Mouse (Mus musculus): ENCODE data around the gene Dscam. TPM values are rescaled to one million over a fixed set of nuclear protein-coding genes. Genes with fewer than 3 reads are reported as not detected.
"Not testable (repeated sequence)": the region's sequence is repeated elsewhere in the genome, so short reads cannot be mapped to it uniquely, and the experiment has no call there.

The Dscam gene
- polyA plus RNA-seq, 1 experiment: not detected

DNA sequence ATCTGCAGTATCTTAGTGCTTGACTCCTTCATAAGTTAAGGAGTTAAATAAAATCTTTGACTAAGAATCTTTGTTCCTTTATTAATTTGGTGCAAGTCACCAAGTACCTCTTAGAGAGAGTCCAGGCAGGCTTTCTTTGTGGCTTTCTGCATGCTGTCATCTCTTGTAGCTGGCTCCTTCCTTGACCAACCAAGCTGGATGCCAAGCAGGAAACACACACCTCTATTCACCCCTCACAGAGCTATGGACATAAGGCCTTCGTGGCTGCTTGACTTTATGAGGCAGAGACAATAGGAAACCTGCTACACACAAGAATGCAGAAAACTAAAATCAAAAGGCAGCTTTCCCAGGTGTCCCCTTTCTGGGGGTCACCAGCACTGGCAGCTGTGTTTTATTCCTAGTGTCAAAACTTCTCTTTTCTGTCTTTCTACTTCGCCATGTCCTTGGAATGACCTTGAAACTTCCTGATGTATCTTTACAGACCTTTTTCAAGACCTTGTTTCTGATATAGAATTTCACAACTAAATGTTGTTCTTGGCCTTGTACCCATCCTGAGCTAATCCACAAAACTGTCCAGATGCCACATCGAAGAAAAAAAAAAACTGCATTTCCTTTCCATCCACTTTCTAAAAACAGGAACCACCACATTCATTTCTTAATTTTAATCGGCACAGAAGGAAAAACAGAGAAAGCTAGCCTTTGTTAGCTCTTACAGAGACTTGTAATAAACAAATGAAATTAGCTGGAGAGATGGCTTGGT lies 260.0 kb downstream of the Dscam start:
- Histone ChIP-seq H3K4me1 (ENCODE audit: control insufficient read depth, insufficient read depth, insufficient read length, low read length) (no peaks in the 10 kb centered on the region), H3K27ac (replicated peaks; ENCODE audit: low read depth, low read length) (no peak overlapping the region), H3K4me3 (ENCODE audit: insufficient read depth, low read depth, low read length) (no peak overlapping the region)

DNA sequence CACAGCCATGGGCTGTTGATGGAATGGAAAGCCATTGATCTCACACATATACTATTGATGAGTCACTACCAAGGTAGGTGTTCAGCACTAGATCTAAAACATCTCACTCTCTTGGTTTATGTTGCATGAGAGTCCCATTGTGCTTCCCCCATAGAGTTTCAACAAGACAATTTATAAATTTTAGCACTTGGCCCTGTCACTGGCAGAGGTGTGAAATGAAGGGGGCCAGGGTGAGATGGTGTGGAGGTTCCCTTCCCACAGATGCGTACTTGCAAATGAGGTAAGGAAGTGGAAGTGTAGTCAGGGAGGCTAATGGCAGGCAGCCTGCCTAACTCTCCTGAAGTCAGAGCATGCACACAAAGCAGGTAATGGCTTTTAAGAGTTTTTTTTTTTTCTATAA lies 262.7 kb downstream of the Dscam start:
- no peak overlapping the region for H3K4me3 ChIP-seq (ENCODE audit: insufficient read depth, low read depth, low read length)
- H3K27ac ChIP-seq (replicated peaks; ENCODE audit: low read depth, low read length): no peak overlapping the region
- H3K4me1 ChIP-seq (ENCODE audit: control insufficient read depth, insufficient read depth, insufficient read length, low read length): no peaks in the 10 kb centered on the region

DNA sequence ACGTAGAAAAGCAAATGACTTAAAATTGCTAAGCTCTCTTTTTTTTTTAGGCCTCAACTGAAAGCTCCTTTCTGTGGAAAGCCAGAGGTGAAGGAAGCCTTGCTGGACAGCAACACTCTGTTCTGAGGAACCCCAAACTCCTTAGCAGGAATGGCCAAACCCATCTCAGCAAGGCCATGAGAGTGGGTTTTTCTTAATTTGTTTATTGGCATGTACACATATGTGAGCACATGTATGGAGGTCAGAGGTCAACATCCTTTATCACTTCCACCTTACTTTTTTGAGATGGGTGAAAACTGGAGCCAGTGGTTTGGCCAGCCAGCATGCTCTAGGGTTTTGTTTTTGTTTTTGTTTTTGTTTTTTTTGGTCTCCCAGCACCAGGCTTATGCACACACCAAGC lies 263.5 kb downstream of the Dscam start:
- Histone ChIP-seq H3K4me3 (ENCODE audit: insufficient read depth, low read depth, low read length) (no peak overlapping the region), H3K4me1 (ENCODE audit: control insufficient read depth, insufficient read depth, insufficient read length, low read length) (no peaks in the 10 kb centered on the region), H3K27ac (replicated peaks; ENCODE audit: low read depth, low read length) (no peak overlapping the region)

DNA sequence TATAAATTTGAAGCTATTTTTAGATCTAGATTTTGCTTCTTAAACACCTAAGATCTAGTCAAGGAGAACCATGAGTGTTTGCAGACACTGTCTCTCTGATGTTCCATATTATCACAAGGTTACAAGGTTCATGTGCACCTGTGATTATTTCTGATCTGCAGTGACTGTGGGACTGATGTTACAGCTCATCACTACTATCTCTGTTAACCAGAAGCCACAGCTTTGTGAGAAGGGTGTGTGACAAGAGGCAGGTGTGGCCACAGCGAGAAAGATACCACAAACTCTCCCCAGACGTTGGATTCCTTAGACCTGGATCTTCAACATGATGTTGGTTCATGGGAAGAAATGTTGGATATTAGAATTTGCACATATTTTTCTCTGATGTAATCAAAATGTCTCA lies 263.9 kb downstream of the Dscam start:
- no peak overlapping the region for H3K27ac ChIP-seq (replicated peaks; ENCODE audit: low read depth, low read length)
- H3K4me3 ChIP-seq (ENCODE audit: insufficient read depth, low read depth, low read length): no peak overlapping the region
- H3K4me1 ChIP-seq (ENCODE audit: control insufficient read depth, insufficient read depth, insufficient read length, low read length): no peaks in the 10 kb centered on the region

DNA sequence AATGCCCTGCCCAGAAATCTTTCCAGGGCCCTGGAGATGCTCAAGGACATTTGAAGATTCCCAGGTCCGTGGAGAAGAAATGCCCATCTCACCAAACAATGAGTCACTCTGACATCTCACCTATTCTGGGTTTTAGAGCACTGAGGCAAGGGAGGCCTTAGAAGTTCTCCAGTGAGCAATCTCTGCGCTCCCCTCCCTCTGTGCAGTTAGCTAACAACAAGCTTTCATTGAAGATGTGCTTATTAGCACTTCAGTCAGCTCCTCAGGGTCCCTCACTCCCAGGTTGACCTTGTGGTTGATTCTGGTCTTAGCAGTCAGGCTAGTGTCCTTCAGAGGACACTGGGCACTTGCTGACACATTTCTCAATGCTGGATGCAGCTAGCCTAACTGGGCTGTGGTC lies 265.8 kb downstream of the Dscam start:
- H3K4me3 ChIP-seq (ENCODE audit: insufficient read depth, low read depth, low read length): no peak overlapping the region
- H3K27ac ChIP-seq (replicated peaks; ENCODE audit: low read depth, low read length): no peak overlapping the region
- H3K4me1 ChIP-seq (ENCODE audit: control insufficient read depth, insufficient read depth, insufficient read length, low read length): no peaks in the 10 kb centered on the region

DNA sequence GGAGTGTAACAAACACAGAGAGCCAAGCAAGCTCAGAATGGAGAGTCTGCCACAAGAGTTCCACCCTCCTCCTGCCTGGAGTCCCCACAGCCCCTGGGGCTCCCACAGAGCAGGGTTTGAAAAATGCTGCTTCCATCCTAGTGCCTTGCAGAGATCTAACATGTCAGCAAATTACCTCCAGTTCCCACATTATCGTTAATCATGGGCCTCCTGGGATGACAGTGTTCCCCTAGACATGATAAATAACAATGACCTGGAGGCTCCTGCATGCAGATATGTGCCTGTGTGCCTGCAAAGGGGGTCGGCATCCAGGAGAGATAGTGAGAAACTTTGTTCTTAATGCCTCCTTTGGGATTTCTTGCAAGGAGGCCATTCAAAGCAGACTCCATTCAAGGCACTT lies 266.2 kb downstream of the Dscam start:
- no peak overlapping the region for H3K27ac ChIP-seq (replicated peaks; ENCODE audit: low read depth, low read length)

DNA sequence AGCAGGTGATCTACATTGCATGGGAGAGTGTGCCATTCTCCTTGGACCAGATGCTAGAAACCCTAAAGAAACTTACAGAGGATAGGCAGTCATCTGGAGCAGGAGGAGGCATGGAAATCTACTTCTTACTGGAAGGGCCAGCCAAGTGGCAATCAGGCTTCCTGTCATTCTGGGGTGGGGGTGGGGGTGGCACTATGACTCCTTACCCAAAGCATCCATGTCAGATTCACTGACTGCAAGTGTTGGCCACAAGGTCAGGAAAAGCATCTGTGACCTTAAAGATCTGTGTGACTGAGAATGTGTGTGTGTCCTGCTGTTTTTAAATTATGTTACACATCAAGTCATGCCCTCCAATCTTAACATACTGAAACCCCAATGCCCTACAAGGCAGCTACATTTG lies 268.0 kb downstream of the Dscam start:
- Histone ChIP-seq H3K4me1 (ENCODE audit: control insufficient read depth, insufficient read depth, insufficient read length, low read length) (no peaks in the 10 kb centered on the region), H3K4me3 (ENCODE audit: insufficient read depth, low read depth, low read length) (no peak overlapping the region), H3K27ac (replicated peaks; ENCODE audit: low read depth, low read length) (no peak overlapping the region)

More for the DNA sequence above, 266.2 kb downstream of the Dscam start:
- no peaks in the 10 kb centered on the region for H3K4me1 ChIP-seq (ENCODE audit: control insufficient read depth, insufficient read depth, insufficient read length, low read length)
- H3K4me3 ChIP-seq (ENCODE audit: insufficient read depth, low read depth, low read length): no peak overlapping the region

DNA sequence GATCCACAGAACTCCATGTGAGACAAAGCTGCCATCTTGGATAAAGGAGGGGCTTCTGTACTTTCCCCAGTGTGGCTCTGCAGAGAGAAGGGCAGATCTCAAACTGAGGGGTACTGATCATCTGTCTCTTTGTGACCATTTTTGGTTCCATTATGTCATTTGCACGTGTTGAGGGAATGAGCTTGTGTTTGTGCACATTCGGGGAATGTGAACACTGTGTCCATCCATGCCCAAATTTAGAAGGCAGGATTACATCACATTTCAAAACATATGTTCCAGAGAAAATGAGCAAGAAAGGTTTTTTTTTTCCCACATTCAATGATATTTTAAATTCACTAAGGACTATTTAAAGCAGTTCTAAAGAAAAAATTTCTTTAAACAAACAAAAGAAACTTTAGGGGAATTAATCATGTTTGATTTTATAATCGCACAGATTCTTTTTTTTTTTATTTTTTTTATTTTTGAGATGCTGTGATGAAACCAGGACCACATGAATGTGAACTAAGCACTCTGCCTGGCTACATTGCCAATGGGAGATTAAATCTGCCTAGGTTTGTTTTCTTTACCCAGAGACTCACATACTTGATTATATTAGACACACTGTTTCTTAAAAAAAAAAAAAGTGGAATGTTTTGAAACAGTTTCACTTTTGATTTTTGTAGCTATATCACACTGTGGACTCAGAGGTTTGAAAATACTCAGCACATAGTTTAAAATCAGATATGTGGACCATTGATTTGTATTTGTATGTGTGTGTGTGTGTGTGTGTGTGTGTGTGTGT lies 269.1 kb downstream of the Dscam start:
- Histone ChIP-seq H3K4me1 (ENCODE audit: control insufficient read depth, insufficient read depth, insufficient read length, low read length) (no peaks in the 10 kb centered on the region), H3K4me3 (ENCODE audit: insufficient read depth, low read depth, low read length) (no peak overlapping the region), H3K27ac (replicated peaks; ENCODE audit: low read depth, low read length) (no peak overlapping the region)

DNA sequence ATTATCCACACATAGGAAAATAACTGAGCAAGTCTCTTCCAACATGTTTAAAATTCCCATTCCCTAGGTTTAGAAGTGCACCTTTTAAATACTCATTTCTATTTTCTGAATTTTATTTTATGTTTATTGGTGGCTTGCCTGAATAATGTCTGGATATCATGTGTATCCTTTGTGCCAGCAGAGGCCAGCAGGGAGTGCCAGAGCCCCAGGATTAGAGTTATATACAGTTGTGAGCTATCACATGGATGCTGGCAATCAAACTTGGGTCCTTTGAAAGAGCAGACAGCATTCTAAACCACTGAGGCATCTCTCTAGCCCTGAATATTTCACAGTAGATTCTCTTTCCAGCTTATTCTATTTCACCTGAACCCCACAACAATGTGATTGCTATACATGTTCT lies 271.2 kb downstream of the Dscam start:
- Histone ChIP-seq H3K4me1 (ENCODE audit: control insufficient read depth, insufficient read depth, insufficient read length, low read length) (no peaks in the 10 kb centered on the region), H3K4me3 (ENCODE audit: insufficient read depth, low read depth, low read length) (no peak overlapping the region), H3K27ac (replicated peaks; ENCODE audit: low read depth, low read length) (no peak overlapping the region)

DNA sequence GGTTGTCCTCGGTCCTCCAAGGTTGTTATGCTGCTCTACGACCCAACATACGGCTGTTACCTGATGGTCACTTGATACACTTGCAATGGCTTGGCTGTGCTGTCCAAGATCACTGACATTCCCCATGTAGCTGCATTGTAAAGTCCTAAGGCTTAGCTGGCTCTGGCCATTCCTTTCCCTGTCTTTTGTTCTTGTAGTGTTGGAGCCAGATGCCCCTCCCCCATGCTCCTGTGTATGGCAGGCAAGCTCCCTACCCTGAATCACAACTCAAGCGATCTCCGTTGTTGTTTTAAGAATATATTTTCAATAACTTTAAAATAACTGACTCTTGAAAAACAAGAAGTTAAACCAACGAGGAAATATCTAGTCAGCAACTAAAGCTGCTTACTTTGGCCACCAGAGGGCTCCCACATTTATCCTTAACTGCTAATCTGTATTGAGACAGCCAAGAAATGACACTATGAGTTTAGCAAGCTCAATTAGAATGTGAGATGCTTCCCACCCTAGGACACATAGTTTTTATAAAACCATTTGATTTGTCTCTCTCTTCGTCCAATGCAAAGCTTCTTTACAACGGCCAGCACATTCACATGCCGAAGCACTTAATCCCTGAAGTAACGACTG lies 273.9 kb downstream of the Dscam start:
- no peaks in the 10 kb centered on the region for H3K4me1 ChIP-seq (ENCODE audit: control insufficient read depth, insufficient read depth, insufficient read length, low read length)
- H3K27ac ChIP-seq (replicated peaks; ENCODE audit: low read depth, low read length): no peak overlapping the region
- no peak overlapping the region for H3K4me3 ChIP-seq (ENCODE audit: insufficient read depth, low read depth, low read length)

DNA sequence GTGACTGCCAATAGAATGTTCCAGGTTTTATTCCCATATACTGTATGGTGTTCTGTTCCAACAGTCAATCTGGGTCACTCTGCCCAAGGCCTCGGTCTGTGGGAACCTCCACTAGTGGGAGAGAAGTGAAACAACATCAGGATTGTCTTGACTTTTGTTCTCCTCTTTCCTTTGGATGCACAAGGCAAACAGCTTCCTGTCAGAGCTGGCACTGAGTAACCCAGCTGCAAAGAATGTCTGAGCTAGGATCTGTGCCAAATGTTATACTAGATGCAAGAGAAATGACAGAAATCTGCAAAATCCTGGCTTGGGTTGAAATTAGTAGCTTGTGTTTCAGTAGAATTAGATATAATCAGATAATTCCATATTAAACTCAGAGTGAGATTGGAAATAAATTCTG lies 282.5 kb downstream of the Dscam start:
- H3K27ac ChIP-seq (replicated peaks; ENCODE audit: low read depth, low read length): no peak overlapping the region
- H3K4me3 ChIP-seq (ENCODE audit: insufficient read depth, low read depth, low read length): no peak overlapping the region

DNA sequence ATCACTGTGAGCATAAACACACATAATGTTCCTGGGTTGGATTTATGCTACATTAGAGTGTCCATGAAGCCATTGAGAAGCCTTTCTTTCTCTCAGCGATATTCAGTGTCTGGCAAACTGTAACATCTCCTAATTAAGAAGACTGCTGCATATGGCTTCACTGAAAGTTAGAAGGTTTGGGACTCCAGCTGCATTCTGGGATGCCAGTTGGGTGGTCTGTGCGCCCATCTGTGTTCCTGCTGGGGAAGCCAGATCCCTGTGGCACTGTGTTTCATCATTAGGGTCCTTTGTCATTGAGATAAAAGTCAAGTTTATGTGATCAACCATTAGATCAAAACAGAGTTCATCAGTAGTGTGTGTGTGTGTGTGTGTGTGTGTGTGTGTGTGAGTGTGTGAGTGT lies 284.7 kb downstream of the Dscam start:
- Histone ChIP-seq H3K4me1 (ENCODE audit: control insufficient read depth, insufficient read depth, insufficient read length, low read length) (peaks cover 7% of the 10 kb centered on the region; the same call in 1 of the 2 replicates), H3K27ac (replicated peaks; ENCODE audit: low read depth, low read length) (no peak overlapping the region), H3K4me3 (ENCODE audit: insufficient read depth, low read depth, low read length) (no peak overlapping the region)

More for the DNA sequence above, 282.5 kb downstream of the Dscam start:
- peaks cover 7% of the 10 kb centered on the region; the same call in 1 of the 2 replicates for H3K4me1 ChIP-seq (ENCODE audit: control insufficient read depth, insufficient read depth, insufficient read length, low read length)

DNA sequence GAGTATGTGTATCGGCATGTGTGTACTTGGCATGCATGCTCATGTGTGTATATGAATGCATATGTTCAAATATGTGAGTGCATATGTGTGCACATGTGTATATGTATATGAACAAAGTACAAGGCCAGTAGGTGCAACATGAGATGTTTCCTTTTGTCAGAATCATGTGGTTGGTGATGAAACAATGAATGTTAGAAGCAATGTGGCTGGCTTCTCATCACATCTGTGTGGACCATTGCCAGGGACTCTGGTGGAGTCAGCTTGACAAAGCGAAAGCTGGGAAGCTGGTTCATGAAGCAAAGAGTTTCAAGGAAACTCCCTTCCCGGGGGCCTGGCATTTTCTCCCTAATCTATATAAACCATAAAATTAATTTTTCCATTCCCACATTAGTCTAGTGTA lies 286.0 kb downstream of the Dscam start:
- not testable (repeated sequence) for H3K27ac ChIP-seq (replicated peaks; ENCODE audit: low read depth, low read length); H3K4me1 ChIP-seq (ENCODE audit: control insufficient read depth, insufficient read depth, insufficient read length, low read length); H3K4me3 ChIP-seq (ENCODE audit: insufficient read depth, low read depth, low read length)

DNA sequence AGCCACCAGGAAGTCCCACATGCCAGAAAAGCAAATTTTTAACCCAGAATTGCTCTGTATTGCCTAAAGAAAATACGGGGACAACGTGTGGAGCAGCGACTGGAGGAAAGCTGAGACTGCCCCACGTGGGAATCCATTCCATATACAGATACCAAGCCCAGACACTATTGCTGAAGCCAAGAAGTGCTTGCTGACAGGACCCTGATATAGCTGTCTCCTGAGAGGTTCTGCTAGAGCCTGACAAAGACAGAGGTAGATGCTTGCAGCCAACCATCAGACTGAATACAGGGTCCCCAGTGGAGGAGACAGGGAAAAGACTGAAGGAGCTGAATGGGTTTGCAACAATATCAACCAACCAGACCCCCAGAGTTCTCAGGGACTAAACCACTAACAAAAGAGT lies 293.3 kb downstream of the Dscam start:
- H3K4me1 ChIP-seq (ENCODE audit: control insufficient read depth, insufficient read depth, insufficient read length, low read length): no peaks in the 10 kb centered on the region
- no peak overlapping the region for H3K4me3 ChIP-seq (ENCODE audit: insufficient read depth, low read depth, low read length)
- H3K27ac ChIP-seq (replicated peaks; ENCODE audit: low read depth, low read length): no peak overlapping the region

DNA sequence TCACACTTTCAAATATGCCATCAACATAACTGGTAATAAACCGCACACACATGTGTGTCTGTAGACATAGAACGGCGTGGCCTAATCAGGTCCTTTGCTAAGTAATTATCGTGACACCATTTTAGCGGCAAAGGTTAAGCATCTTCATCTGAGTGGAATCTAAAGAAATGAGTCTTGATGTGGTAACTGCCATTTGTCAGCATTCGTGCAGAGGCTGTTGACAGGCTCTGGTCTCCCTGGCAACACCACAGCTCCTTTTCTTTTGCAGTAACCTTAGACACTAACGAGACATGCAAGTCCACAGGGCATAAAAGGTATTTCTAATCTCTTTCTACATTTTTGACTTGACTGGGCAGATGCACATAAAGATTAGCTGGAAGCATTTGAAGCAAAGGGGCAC lies 297.8 kb downstream of the Dscam start:
- no peaks in the 10 kb centered on the region for H3K4me1 ChIP-seq (ENCODE audit: control insufficient read depth, insufficient read depth, insufficient read length, low read length)
- no peak overlapping the region for H3K4me3 ChIP-seq (ENCODE audit: insufficient read depth, low read depth, low read length)
- H3K27ac ChIP-seq (replicated peaks; ENCODE audit: low read depth, low read length): no peak overlapping the region
